Mouse (Mus musculus): ENCODE measurements around the gene Stxbp1.

GRCm38 (mm10) chr2:32888029-32888428 is 41.0 kb upstream of the Stxbp1 start:
- no peak for TF ChIP-seq CTCF (IDR thresholded peaks at IDR 0.05; ENCODE audit: control insufficient read depth, insufficient read depth, low read length)
- TF ChIP-seq POLR2A (IDR thresholded peaks at IDR 0.05; ENCODE audit: borderline replicate concordance, control insufficient read depth, low read depth, low read length): no peak
